Comparison of ENCODE assay signal across 16 mouse cellular contexts in genomic region chr3:51832985-51833384, GRCm38 (mm10).
DNase-seq lines count a peak whose midpoint lies in the region; ATAC-seq lines count a peak whose summit lies in the region.
"Had no signal": no experiment of that assay in that cellular context is flagged by ENCODE, and none has a peak within 500 bp of the region (broad histone marks: within the 10 kb centered on the region; RNA-seq: fewer than 3 reads in every experiment).

No protein-coding gene starts in this region.

- H3K9ac ChIP-seq in hindbrain, embryonic 13.5 days: no peak overlapping the region
- H3K9ac ChIP-seq: embryonic facial prominence, embryonic 12.5 days; kidney, embryonic 15.5 days; liver, embryonic 13.5 days had no signal

- 37% methylated on average over 15 of the region's 15 CpGs for WGBS in hindbrain, embryonic 13.5 days
- WGBS in heart, embryonic 10.5 days: 89% methylated on average over 15 of the region's 15 CpGs

- H3K4me3 ChIP-seq in hindbrain, embryonic 13.5 days: no peak overlapping the region
- H3K4me3 ChIP-seq in heart, embryonic 10.5 days: no peak overlapping the region
- H3K4me3 ChIP-seq: embryonic facial prominence, embryonic 12.5 days; kidney, embryonic 15.5 days; liver, embryonic 13.5 days; myocyte had no signal

- H3K9me3 ChIP-seq in hindbrain, embryonic 13.5 days: no peaks in the 10 kb centered on the region
- no peaks in the 10 kb centered on the region for H3K9me3 ChIP-seq in heart, embryonic 10.5 days
- H3K9me3 ChIP-seq: embryonic facial prominence, embryonic 12.5 days; G1E; kidney, embryonic 15.5 days; liver, embryonic 13.5 days had no signal

- DNase-seq in adrenal gland, postnatal 25 days: peak; percentile 23
- no peak for DNase-seq in adrenal gland, adult 2 months
- DNase-seq in lung, postnatal 10 days: peak; percentile 32
- no peak for DNase-seq in lung, postnatal 25 days (ENCODE audit: low spot score)
- DNase-seq in retina, postnatal 1 day: peak; percentile 71
- no peak for DNase-seq in heart, embryonic 10.5 days (ENCODE audit: low spot score)
- DNase-seq: cerebellum, adult 11-12 months; liver, embryonic 13.5 days; right cerebral cortex, postnatal 25 days; thymus, adult 18-20 months had no signal

- no peaks in the 10 kb centered on the region for H3K36me3 ChIP-seq in hindbrain, embryonic 13.5 days
- H3K36me3 ChIP-seq in heart, embryonic 10.5 days: no peaks in the 10 kb centered on the region
- H3K36me3 ChIP-seq: embryonic facial prominence, embryonic 12.5 days; G1E; liver, embryonic 13.5 days had no signal

- peak overlapping the region; percentile 36 for H3K27ac ChIP-seq in hindbrain, embryonic 13.5 days
- H3K27ac ChIP-seq in heart, embryonic 10.5 days: no peak overlapping the region
- H3K27ac ChIP-seq: embryonic facial prominence, embryonic 12.5 days; kidney, embryonic 15.5 days; liver, embryonic 13.5 days had no signal

- H3K4me1 ChIP-seq in hindbrain, embryonic 13.5 days (replicated peaks): peaks cover 21% of the 10 kb centered on the region
- peaks cover 11% of the 10 kb centered on the region for H3K4me1 ChIP-seq in heart, embryonic 10.5 days
- H3K4me1 ChIP-seq: embryonic facial prominence, embryonic 12.5 days had no signal

- H3K27me3 ChIP-seq in hindbrain, embryonic 13.5 days: no peaks in the 10 kb centered on the region
- no peaks in the 10 kb centered on the region for H3K27me3 ChIP-seq in heart, embryonic 10.5 days (ENCODE audit: insufficient read depth, poor library complexity, severe bottlenecking)
- H3K27me3 ChIP-seq: embryonic facial prominence, embryonic 12.5 days; kidney, embryonic 15.5 days; liver, embryonic 13.5 days had no signal

- ATAC-seq in hindbrain, embryonic 13.5 days (ENCODE audit: low FRiP score): peak; percentile 61; the same call in 1 of the 2 replicates
- no peak for ATAC-seq in erythroblast, adult 5-6 weeks (replicated peaks; ENCODE audit: low FRiP score, poor library complexity, severe bottlenecking)

- no peak overlapping the region for H3K4me2 ChIP-seq in hindbrain, embryonic 13.5 days
- H3K4me2 ChIP-seq: embryonic facial prominence, embryonic 12.5 days; kidney, embryonic 15.5 days; liver, embryonic 13.5 days had no signal

Comparison
In these comparisons a context has a peak if more than half of its experiments do, and no peak if none do; other contexts are left out.
1. DNase-seq: peak in adrenal gland, postnatal 25 days (single experiment), lung, postnatal 10 days (single experiment) and retina, postnatal 1 day (single experiment); none in adrenal gland, adult 2 months (single experiment), lung, postnatal 25 days (single experiment) and heart, embryonic 10.5 days (single experiment).